12 mouse cellular contexts compared by ENCODE assay signal in the genomic region with DNA sequence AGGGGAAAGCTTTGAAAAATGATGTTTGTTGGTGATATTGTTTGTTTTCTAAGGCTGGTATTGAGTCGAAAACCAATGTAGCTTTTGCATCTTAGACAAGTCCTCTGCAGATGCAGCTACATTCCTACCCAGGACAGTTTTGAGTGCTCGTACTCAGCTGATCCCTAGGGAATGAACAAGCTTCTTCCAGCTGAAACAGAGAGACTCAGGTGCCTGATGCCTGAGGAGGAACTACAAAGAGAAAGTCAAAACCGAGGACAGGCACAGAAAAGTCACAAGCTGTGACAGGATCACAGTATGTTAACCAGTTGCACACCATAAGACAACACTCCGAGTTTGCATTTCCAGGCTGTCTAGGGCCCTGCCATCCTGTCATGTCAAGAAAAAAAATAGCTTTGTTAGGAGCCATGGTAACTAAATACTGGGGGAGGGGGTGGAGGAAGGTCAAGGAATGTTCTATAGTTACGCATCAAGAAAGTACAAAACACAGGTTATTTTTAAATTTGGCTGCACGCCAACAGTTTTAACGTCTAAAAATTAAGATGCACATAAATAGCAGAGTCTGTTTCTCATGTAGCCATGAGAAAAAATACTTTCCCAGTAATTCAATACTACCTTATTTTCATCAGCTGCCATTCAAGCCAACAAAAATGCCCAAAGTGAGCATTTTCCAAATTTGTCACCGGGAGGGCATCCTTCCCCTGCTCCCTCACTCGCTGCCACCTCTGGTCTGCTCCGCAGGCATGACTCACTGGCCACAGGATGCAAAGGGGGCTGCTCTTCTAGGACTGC.
DNase-seq lines count a peak whose midpoint lies in the region; ATAC-seq and TF ChIP-seq lines count a peak whose summit lies in the region.
"Had no signal": no experiment of that assay in that cellular context is flagged by ENCODE, and none has a peak within 500 bp of the region (broad histone marks: within the 10 kb centered on the region; RNA-seq: fewer than 3 reads in every experiment).

No protein-coding gene starts in this region.

- ATAC-seq in limb, embryonic 14.5 days (ENCODE audit: low FRiP score, low read depth): peak; percentile 47; the same call in 1 of the 2 replicates

- no peak overlapping the region for H3K9ac ChIP-seq in limb, embryonic 14.5 days (ENCODE audit: low read depth, low read length, severe bottlenecking)
- H3K9ac ChIP-seq: hindbrain, embryonic 15.5 days; neural tube, embryonic 15.5 days had no signal

- no peaks in the 10 kb centered on the region for H3K27me3 ChIP-seq in limb, embryonic 14.5 days (ENCODE audit: control insufficient read depth, insufficient read depth, low read length)
- H3K27me3 ChIP-seq: hindbrain, embryonic 15.5 days; neural tube, embryonic 15.5 days had no signal

- no peak overlapping the region for H3K4me2 ChIP-seq in limb, embryonic 14.5 days (replicated peaks; ENCODE audit: low read depth, low read length, severe bottlenecking)
- H3K4me2 ChIP-seq: hindbrain, embryonic 15.5 days; neural tube, embryonic 15.5 days had no signal

- no peaks in the 10 kb centered on the region for H3K36me3 ChIP-seq in limb, embryonic 14.5 days (ENCODE audit: control insufficient read depth, insufficient read depth, low read length)
- H3K36me3 ChIP-seq: hindbrain, embryonic 15.5 days; neural tube, embryonic 15.5 days had no signal

- no peak for TF ChIP-seq CTCF in brain, embryonic 14.5 days (IDR thresholded peaks at IDR 0.05; ENCODE audit: borderline replicate concordance, extremely low read depth, insufficient read depth, insufficient read length)
- TF ChIP-seq CTCF in layer of hippocampus, adult 2 months (conservative IDR thresholded peaks at IDR 0.05): no peak

- no peak overlapping the region for H3K4me3 ChIP-seq in limb, embryonic 14.5 days (replicated peaks; ENCODE audit: low read length)
- no peak overlapping the region for H3K4me3 ChIP-seq in layer of hippocampus, adult 2 months
- H3K4me3 ChIP-seq: hindbrain, embryonic 15.5 days; megakaryocyte, embryonic 14.5 days; neural tube, embryonic 15.5 days had no signal

- no peaks in the 10 kb centered on the region for H3K9me3 ChIP-seq in limb, embryonic 14.5 days (ENCODE audit: control insufficient read depth, low read length)
- H3K9me3 ChIP-seq: hindbrain, embryonic 15.5 days; megakaryocyte, embryonic 14.5 days; neural tube, embryonic 15.5 days had no signal

- intact Hi-C loops in heart, postnatal 25 days (cut with DNase I): no loop called here

- 36% methylated on average over 10 of the region's 10 CpGs for WGBS in limb, embryonic 14.5 days

- TF ChIP-seq POLR2A in brain, embryonic 14.5 days (IDR thresholded peaks at IDR 0.05; ENCODE audit: borderline replicate concordance, extremely low read depth, insufficient read depth, insufficient read length, poor library complexity, severe bottlenecking): no peak
- TF ChIP-seq POLR2A in limb, embryonic 14.5 days (IDR thresholded peaks at IDR 0.05; ENCODE audit: borderline replicate concordance, extremely low read depth, insufficient read depth, insufficient read length): no peak

- H3K4me1 ChIP-seq in limb, embryonic 14.5 days (ENCODE audit: control insufficient read depth, insufficient read depth, low read length): peaks cover 16% of the 10 kb centered on the region
- H3K4me1 ChIP-seq: hindbrain, embryonic 15.5 days; neural tube, embryonic 15.5 days had no signal

- no peak overlapping the region for H3K27ac ChIP-seq in limb, embryonic 14.5 days (replicated peaks; ENCODE audit: low read depth, low read length)
- H3K27ac ChIP-seq in layer of hippocampus, adult 2 months: no peak overlapping the region
- H3K27ac ChIP-seq: hindbrain, embryonic 15.5 days; neural tube, embryonic 15.5 days had no signal

- peak; percentile 70 for DNase-seq in heart, adult 11 months
- DNase-seq in heart, postnatal 25 days (ENCODE audit: low spot score): no peak
- DNase-seq in kidney, postnatal 14 days: peak; percentile 9
- no peak for DNase-seq in kidney, adult 9 months
- DNase-seq in brain, embryonic 14.5 days (ENCODE audit: low read depth): peak; percentile 17
- peak; percentile 47 for DNase-seq in limb, embryonic 14.5 days (ENCODE audit: low spot score)
- no peak for DNase-seq in layer of hippocampus, adult 2 months (ENCODE audit: low spot score in 2 of 2)
- DNase-seq: cerebellum, postnatal 36 days; right cerebral cortex, postnatal 25 days had no signal

Comparison
In these comparisons a context has a peak if more than half of its experiments do, and no peak if none do; other contexts are left out.
1. DNase-seq: peak in heart, adult 11 months (single experiment), kidney, postnatal 14 days (single experiment), brain, embryonic 14.5 days (single experiment) and limb, embryonic 14.5 days (single experiment); none in heart, postnatal 25 days (single experiment), kidney, adult 9 months (single experiment) and layer of hippocampus, adult 2 months (0 of 2).